Mouse (Mus musculus) Patski (cell line): ENCODE measurements around the gene Sidt2. TPM values are rescaled to one million over a fixed set of nuclear protein-coding genes. Genes with fewer than 3 reads are reported as not detected.

ENCODE experiments used
- ATAC-seq: fragments of 100-300 bp; one replicate; pipeline ENCODE4 v1.8.0; 2021
- CTCF ChIA-PET: fragments of 350-600 bp; sonication (Branson Sonifier 250); formaldehyde crosslinking; loops from one replicate; lab custom pipeline; 2022; ENCODE audit warnings: inconsistent platforms; lab: Charles Lee
- POLR2A ChIA-PET: fragments of 350-600 bp; sonication (Branson Sonifier 250); formaldehyde crosslinking; loops from one replicate; lab custom pipeline; 2022; ENCODE audit warnings: antibody characterized with exemption, inconsistent platforms; lab: Charles Lee
- DNase-seq: peaks from one replicate; pipeline ENCODE4 v3.0.0-alpha.2; 2011; ENCODE audit warnings: low read depth, low spot score
- H3K27me3 ChIP-seq: fragments of 371-371 bp; one replicate; pipeline ENCODE4 v1.5.1; 2021
- CTCF ChIP-seq: fragments of 100-300 bp; IDR thresholded peaks from one replicate; pipeline ENCODE4 v1.5.1; 2021
- in situ Hi-C: fragments of 300-500 bp; cut with MboI; formaldehyde crosslinking; loops from 3 replicates; pipeline ENCODE4 v1.11.1; 2018; ENCODE audit warnings: low pct_unique_long_range_greater_than_20kb, mixed read lengths
- polyA plus RNA-seq: library from polyadenylated mRNA; unstranded; gene quantifications from one replicate; pipeline ENCODE4 v1.2.3, GENCODE M21; 2021

The Sidt2 gene
- polyA plus RNA-seq, 1 experiment from 2014 or later, result 132 TPM

GRCm38 (mm10) chr9:45976884-45977283 lies 21.8 kb upstream of the Sidt2 start:
- DNase-seq (no peak), ATAC-seq (no peak)
- no peaks in the 10 kb centered on the region for H3K27me3 ChIP-seq
- POLR2A ChIA-PET, result no interaction called here
- peak; percentile 38 for TF ChIP-seq CTCF
- CTCF ChIA-PET, result interaction anchor here (1.1 to 1.4 kb wide), 2 partner anchors 10 kb away, joined by 4 to 5 read pairs; no protein-coding TSS in a partner anchor
- in situ Hi-C loops, result no loop called here

- CTCF ChIA-PET, result no interaction called here
- DNase-seq, result no peak
- ATAC-seq, result no peak
- H3K27me3 ChIP-seq, result no peaks in the 10 kb centered on the region
- TF ChIP-seq CTCF, result no peak
- POLR2A ChIA-PET, result no interaction called here
- in situ Hi-C loops, result no loop called here
Measured at GRCm38 (mm10) chr9:45963577-45963976, 8.5 kb upstream of the Sidt2 start.

DNA sequence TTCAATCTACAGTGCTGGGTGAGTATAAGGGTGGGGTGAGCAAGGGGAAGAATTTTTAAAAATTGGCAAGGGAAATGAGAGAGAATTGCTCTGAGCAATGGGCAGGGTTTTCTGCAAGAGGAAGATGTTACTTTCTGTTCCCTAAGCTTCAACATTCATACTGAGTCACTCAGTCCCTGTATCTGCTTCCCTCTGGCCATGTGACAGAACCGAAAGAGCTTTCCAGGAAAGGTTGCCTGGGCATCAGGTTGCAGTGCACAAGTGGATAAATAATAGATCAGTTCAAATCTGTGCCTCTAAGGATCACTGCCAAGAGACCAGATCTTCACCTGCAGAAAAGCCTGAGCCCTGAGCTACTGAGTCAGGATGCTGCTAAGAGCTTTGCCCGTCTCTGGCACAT lies 6.8 kb upstream of the Sidt2 start:
- ChIA-PET CTCF (no interaction called here), POLR2A (no interaction called here)
- DNase-seq, result no peak
- ATAC-seq, result no peak
- H3K27me3 ChIP-seq, result no peaks in the 10 kb centered on the region
- in situ Hi-C loops, result no loop called here
- TF ChIP-seq CTCF, result no peak

- no peak for ATAC-seq
- POLR2A ChIA-PET, result no interaction called here
- in situ Hi-C loops, result no loop called here
- H3K27me3 ChIP-seq, result no peaks in the 10 kb centered on the region
- CTCF ChIA-PET, result no interaction called here
- no peak for DNase-seq
- no peak for TF ChIP-seq CTCF
Measured at GRCm38 (mm10) chr9:45959661-45960060, 4.6 kb upstream of the Sidt2 start.

GRCm38 (mm10) chr9:45958851-45959250 lies 3.8 kb upstream of the Sidt2 start:
- no peaks in the 10 kb centered on the region for H3K27me3 ChIP-seq
- CTCF ChIA-PET, result no interaction called here
- DNase-seq (no peak), ATAC-seq (no peak)
- POLR2A ChIA-PET, result interaction anchor here (1.1 to 1.2 kb wide), 2 partner anchors 8 to 12 kb away, joined by 3 to 5 read pairs; no protein-coding TSS in a partner anchor
- no peak for TF ChIP-seq CTCF
- in situ Hi-C loops, result no loop called here

DNA sequence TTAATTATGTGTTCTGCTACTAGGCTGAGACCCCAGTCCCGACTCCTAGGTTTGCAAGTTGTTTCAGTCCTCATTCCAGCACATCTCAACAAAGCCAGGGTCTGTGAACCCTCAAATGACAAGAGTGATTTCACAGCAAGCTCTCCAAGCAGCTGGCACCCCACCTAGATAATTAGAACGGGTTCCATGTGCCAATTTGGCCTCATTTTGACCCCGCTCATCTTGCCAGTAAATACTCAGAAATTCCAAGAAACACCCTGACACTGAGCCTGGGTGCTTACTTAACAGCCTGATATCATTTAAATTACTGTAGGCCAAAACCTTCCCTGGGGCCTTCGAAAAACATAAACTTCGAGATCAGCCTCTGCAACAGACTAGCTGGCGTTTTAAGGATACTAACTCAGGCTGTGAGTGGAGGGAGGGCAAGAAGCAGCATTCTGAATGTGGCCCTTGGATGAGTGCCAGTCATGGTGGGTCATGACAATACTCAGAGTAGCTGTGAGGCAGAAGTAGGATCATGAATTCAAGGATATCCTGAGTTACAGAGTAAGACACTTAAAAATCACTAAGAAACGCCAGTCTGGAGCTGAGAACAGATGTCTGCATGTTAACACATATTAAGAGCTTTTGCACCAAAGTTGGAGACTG lies 3.1 kb upstream of the Sidt2 start:
- ATAC-seq (no peak), DNase-seq (no peak)
- in situ Hi-C loops, result no loop called here
- ChIA-PET POLR2A (interaction anchor here (1.1 to 1.2 kb wide), 2 partner anchors 8 to 13 kb away, joined by 3 to 5 read pairs; no protein-coding TSS in a partner anchor), CTCF (interaction anchor here (1.7 kb wide), 1 partner anchor 22 kb away, joined by 4 read pairs; no protein-coding TSS in a partner anchor)
- no peaks in the 10 kb centered on the region for H3K27me3 ChIP-seq
- no peak for TF ChIP-seq CTCF

- ChIA-PET POLR2A (interaction anchor here (0.6 to 1.6 kb wide), 4 partner anchors 9 to 248 kb away, joined by 3 to 8 read pairs (median 5); no protein-coding TSS in a partner anchor), CTCF (interaction anchor here (1.4 to 2.1 kb wide), 2 partner anchors 10 to 17 kb away, joined by 3 to 9 read pairs; no protein-coding TSS in a partner anchor)
- H3K27me3 ChIP-seq, result no peaks in the 10 kb centered on the region
- ATAC-seq, result peak; percentile 36
- TF ChIP-seq CTCF, result no peak
- no peak for DNase-seq
- in situ Hi-C loops, result no loop called here
Measured at GRCm38 (mm10) chr9:45954294-45955106, 558 bp downstream of the Sidt2 start.

DNA sequence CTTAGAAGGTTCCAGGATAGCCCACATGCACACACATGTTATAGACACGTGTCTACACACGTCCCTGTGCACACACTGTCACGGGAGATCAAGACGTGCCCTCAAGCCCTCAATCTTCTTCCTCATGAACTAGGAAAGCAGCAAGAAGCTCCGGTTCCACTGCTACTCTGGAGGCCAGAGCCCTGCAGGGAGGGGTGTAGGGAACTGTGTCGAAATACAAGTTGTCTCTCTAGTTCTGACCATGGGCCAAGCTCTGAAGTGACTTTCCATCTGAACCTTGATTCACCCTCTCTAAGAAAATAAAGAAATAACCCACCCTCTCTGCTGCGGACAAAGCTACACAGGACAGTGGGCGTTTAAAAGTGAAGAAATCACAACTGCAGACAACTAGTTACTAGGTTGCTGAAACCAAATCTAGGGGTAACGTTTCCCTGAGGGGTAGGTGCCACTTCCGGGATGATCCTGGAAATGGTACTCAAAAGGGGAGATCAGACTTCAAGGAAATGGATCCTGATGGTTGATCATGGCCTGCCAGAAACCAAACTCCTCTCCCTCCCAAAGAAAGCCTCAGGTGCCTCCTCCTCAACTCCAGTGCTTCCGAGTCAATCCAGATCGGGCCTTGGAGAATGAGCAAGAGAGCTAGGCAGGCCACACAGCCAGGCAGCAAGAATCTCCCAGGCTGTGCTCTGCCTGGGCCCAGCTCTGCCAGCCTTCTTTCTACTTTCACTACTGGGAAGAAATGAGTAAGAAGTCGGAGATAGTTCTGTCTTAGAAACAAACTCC lies 1.4 kb downstream of the Sidt2 start:
- in situ Hi-C loops, result no loop called here
- H3K27me3 ChIP-seq, result no peaks in the 10 kb centered on the region
- TF ChIP-seq CTCF, result no peak
- CTCF ChIA-PET, result interaction anchor here (1.4 to 2.1 kb wide), 2 partner anchors 9 to 17 kb away, joined by 3 to 9 read pairs; no protein-coding TSS in a partner anchor
- DNase-seq, result no peak
- POLR2A ChIA-PET, result interaction anchor here (0.6 to 1.6 kb wide), 3 partner anchors 9 to 249 kb away, joined by 3 to 8 read pairs (median 5); no protein-coding TSS in a partner anchor
- ATAC-seq, result no peak

- POLR2A ChIA-PET, result interaction anchor here (1.6 kb wide), 1 partner anchor 8 kb away, joined by 5 read pairs; no protein-coding TSS in a partner anchor
- DNase-seq (no peak), ATAC-seq (no peak)
- CTCF ChIA-PET, result interaction anchor here (2.1 kb wide), 1 partner anchor 16 kb away, joined by 9 read pairs; no protein-coding TSS in a partner anchor
- no peak for TF ChIP-seq CTCF
- in situ Hi-C loops, result no loop called here
- H3K27me3 ChIP-seq, result no peaks in the 10 kb centered on the region
Measured at GRCm38 (mm10) chr9:45952890-45953289, 2.2 kb downstream of the Sidt2 start.

GRCm38 (mm10) chr9:45952057-45952456 lies 3.0 kb downstream of the Sidt2 start:
- no peaks in the 10 kb centered on the region for H3K27me3 ChIP-seq
- ChIA-PET POLR2A (no interaction called here), CTCF (no interaction called here)
- DNase-seq, result no peak
- ATAC-seq, result no peak
- TF ChIP-seq CTCF, result no peak
- in situ Hi-C loops, result no loop called here
